Mouse (Mus musculus) heart, embryonic 14.5 days (tissue): ENCODE measurements at regions not wholly inside any gene's neighbourhood (a gene's known extent, or its start where the extent isn't known, plus 50 kb on each side); places are given as distances from the start of the nearest gene placed in this dataset.

Source experiments
- ATAC-seq: fragments of 200-750 bp; cut with Nextera tagmentation; 2 replicates; pipeline ENCODE4 v1.8.0; 2017; ENCODE audit warnings: low read depth, moderate TSS enrichment; ENCODE audit not compliant: insufficient number of reproducible peaks, insufficient read depth, low FRiP score
- H3K27ac ChIP-seq, 2 experiments: fragments of 200-500 bp in 1 of 2; fragments of 300-500 bp in 1 of 2; sonication (generic) in 1 of 2; replicated peaks in 1 of 2; 2 replicates each; pipeline ENCODE4 v1.5.1; 2012 to 2014; ENCODE audit warnings: low read depth in 2 of 2, low read length in 2 of 2, control low read depth in 1 of 2, mild to moderate bottlenecking in 1 of 2, mixed read lengths in 1 of 2; ENCODE audit not compliant: control insufficient read depth in 1 of 2, insufficient read depth in 1 of 2
- H3K27me3 ChIP-seq: fragments of 300-500 bp; sonication (generic); 2 replicates; pipeline ENCODE4 v1.6.1; 2014; ENCODE audit warnings: mild to moderate bottlenecking, low read length, control low read depth; ENCODE audit not compliant: control insufficient read depth, insufficient read depth
- H3K36me3 ChIP-seq: fragments of 300-500 bp; sonication (generic); 2 replicates; pipeline ENCODE4 v1.6.1; 2014; ENCODE audit warnings: mild to moderate bottlenecking, control low read depth, low read length, mixed read lengths; ENCODE audit not compliant: control insufficient read depth, insufficient read depth
- H3K4me1 ChIP-seq, 2 experiments: fragments of 200-500 bp in 1 of 2; fragments of 300-500 bp in 1 of 2; sonication (generic) in 1 of 2; 2 replicates each; pipeline ENCODE4 v1.6.1; 2012 to 2014; ENCODE audit warnings: low read length in 2 of 2, control low read depth in 1 of 2, mixed read lengths in 1 of 2; ENCODE audit not compliant: control insufficient read depth in 2 of 2, insufficient read depth in 2 of 2
- H3K4me2 ChIP-seq: fragments of 300-500 bp; sonication (generic); 2 replicates; pipeline ENCODE4 v1.6.1; 2014; ENCODE audit warnings: mild to moderate bottlenecking, low read length
- H3K4me3 ChIP-seq, 2 experiments: fragments of 200-500 bp in 1 of 2; fragments of 300-500 bp in 1 of 2; sonication (generic) in 1 of 2; 2 replicates each; pipeline ENCODE4 v1.5.1; 2012 to 2014; ENCODE audit warnings: low read length in 2 of 2, mild to moderate bottlenecking in 2 of 2, control low read depth in 1 of 2, low read depth in 1 of 2, moderate library complexity in 1 of 2; ENCODE audit not compliant: control insufficient read depth in 1 of 2, insufficient read depth in 1 of 2
- H3K9ac ChIP-seq: fragments of 300-500 bp; sonication (generic); 2 replicates; pipeline ENCODE4 v1.6.1; 2014; ENCODE audit warnings: mild to moderate bottlenecking, low read length
- H3K9me3 ChIP-seq: fragments of 300-500 bp; sonication (generic); 2 replicates; pipeline ENCODE4 v1.6.1; 2016; ENCODE audit warnings: low read length, control low read depth; ENCODE audit not compliant: control insufficient read depth
- WGBS: fragments of 180-500 bp; shearing (Covaris S2); extraction: QIAGEN DNeasy Blood & Tissue Kit; methylation state at CpG from one replicate; pipeline ENCODE4 v1.1.7; 2014; 5-methylcytosine and 5-hydroxymethylcytosine counted together

GRCm38 (mm10) chr19:15745026-15745777, 201.9 kb downstream of the Psat1 start:
- no peak overlapping the region for H3K27ac ChIP-seq
- no peaks in the 10 kb centered on the region for H3K9me3 ChIP-seq
- WGBS: 59% methylated on average over 8 of the region's 8 CpGs
- 0 out of 4 replicates have a peak, but pooled peaks cover 0 to 2% of the 10 kb centered on the region in 2 experiments for H3K4me1 ChIP-seq
- no peak overlapping the region for H3K4me3 ChIP-seq
- H3K4me2 ChIP-seq: no peak overlapping the region
- H3K9ac ChIP-seq: no peak overlapping the region
- H3K27me3 ChIP-seq: no peaks in the 10 kb centered on the region
- no peaks in the 10 kb centered on the region for H3K36me3 ChIP-seq
- no peak for ATAC-seq

GRCm38 (mm10) chr19:15736200-15736599, 210.9 kb downstream of the Psat1 start:
- Histone ChIP-seq H3K4me3 (no peak overlapping the region), H3K9me3 (no peaks in the 10 kb centered on the region), H3K36me3 (no peaks in the 10 kb centered on the region), H3K27ac (no peak overlapping the region), H3K27me3 (no peaks in the 10 kb centered on the region), H3K9ac (no peak overlapping the region), H3K4me1 (no peaks in the 10 kb centered on the region), H3K4me2 (no peak overlapping the region)
- 76% methylated on average over 2 of the region's 2 CpGs for WGBS
- no peak for ATAC-seq

GRCm38 (mm10) chr19:15726785-15727406, 220.2 kb downstream of the Psat1 start:
- Histone ChIP-seq H3K36me3 (no peaks in the 10 kb centered on the region), H3K9me3 (no peaks in the 10 kb centered on the region), H3K9ac (no peak overlapping the region), H3K27me3 (no peaks in the 10 kb centered on the region), H3K4me2 (no peak overlapping the region), H3K4me1 (no peaks in the 10 kb centered on the region), H3K4me3 (no peak overlapping the region), H3K27ac (no peak overlapping the region)
- WGBS: 55% methylated on average over 13 of the region's 13 CpGs
- ATAC-seq: no peak

GRCm38 (mm10) chr19:15692379-15693023, 254.6 kb downstream of the Psat1 start:
- no peak for ATAC-seq
- WGBS: 74% methylated on average over 3 of the region's 3 CpGs
- Histone ChIP-seq H3K9me3 (no peaks in the 10 kb centered on the region), H3K4me3 (no peak overlapping the region), H3K27ac (no peak overlapping the region), H3K4me2 (no peak overlapping the region), H3K9ac (no peak overlapping the region), H3K27me3 (no peaks in the 10 kb centered on the region), H3K4me1 (no peaks in the 10 kb centered on the region), H3K36me3 (no peaks in the 10 kb centered on the region)

- ATAC-seq: no peak
- H3K4me1 ChIP-seq: no peaks in the 10 kb centered on the region
- H3K27ac ChIP-seq: no peak overlapping the region
- H3K4me2 ChIP-seq: no peak overlapping the region
- H3K4me3 ChIP-seq: no peak overlapping the region
- WGBS: 85% methylated on average over 6 of the region's 6 CpGs
- H3K27me3 ChIP-seq: no peaks in the 10 kb centered on the region
- H3K9me3 ChIP-seq: no peaks in the 10 kb centered on the region
- H3K36me3 ChIP-seq: no peaks in the 10 kb centered on the region
- no peak overlapping the region for H3K9ac ChIP-seq
These were observed 277.1 kb downstream of the Psat1 start for GRCm38 (mm10) chr19:15669996-15670395.

- no peak overlapping the region for H3K9ac ChIP-seq
- H3K27ac ChIP-seq: no peak overlapping the region
- WGBS: 88% methylated on average over 7 of the region's 7 CpGs
- no peak overlapping the region for H3K4me2 ChIP-seq
- H3K4me3 ChIP-seq: no peak overlapping the region
- no peaks in the 10 kb centered on the region for H3K27me3 ChIP-seq
- H3K9me3 ChIP-seq: no peaks in the 10 kb centered on the region
- no peaks in the 10 kb centered on the region for H3K36me3 ChIP-seq
- H3K4me1 ChIP-seq: no peaks in the 10 kb centered on the region
- no peak for ATAC-seq
These were observed 277.6 kb downstream of the Psat1 start for GRCm38 (mm10) chr19:15669541-15669940.

- H3K4me2 ChIP-seq: no peak overlapping the region
- H3K4me3 ChIP-seq: no peak overlapping the region
These were observed 278.5 kb downstream of the Psat1 start for GRCm38 (mm10) chr19:15668624-15669016.

More at GRCm38 (mm10) chr19:15668624-15669016, 278.5 kb downstream of the Psat1 start:
- Histone ChIP-seq H3K36me3 (no peaks in the 10 kb centered on the region), H3K27ac (no peak overlapping the region), H3K9ac (no peak overlapping the region), H3K27me3 (no peaks in the 10 kb centered on the region), H3K4me1 (no peaks in the 10 kb centered on the region), H3K9me3 (no peaks in the 10 kb centered on the region)
- ATAC-seq: no peak
